Mouse (Mus musculus): Measurements from ENCODE around the gene Igsf9.

DNA sequence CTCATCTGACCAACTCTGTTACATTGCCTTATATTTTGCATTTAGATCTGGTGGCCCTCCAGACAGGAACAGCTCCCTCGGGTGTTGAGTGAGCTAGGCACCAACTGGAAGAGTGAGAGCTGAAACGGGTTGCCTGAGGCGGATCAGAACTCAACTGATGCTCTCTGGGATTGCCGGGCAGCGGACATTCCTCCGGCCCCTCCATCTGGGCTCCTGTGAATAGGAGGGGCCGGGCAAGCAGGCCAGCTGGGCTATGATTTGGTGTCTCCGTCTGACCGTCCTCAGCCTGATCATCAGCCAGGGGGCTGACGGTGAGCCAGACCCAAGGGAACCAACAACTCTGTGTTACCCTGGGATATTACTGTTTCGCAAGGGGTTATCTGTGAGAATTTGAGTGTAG is 2.6 kb downstream of the Igsf9 start:
- TF ChIP-seq CTCF (IDR thresholded peaks at IDR 0.05; ENCODE audit: extremely low read depth, insufficient read depth, insufficient read length, insufficient replicate concordance) = no peak
- no peak for TF ChIP-seq POLR2A (IDR thresholded peaks at IDR 0.05; ENCODE audit: low read depth, low read length)
